Mouse (Mus musculus) heart, adult 18-20 months (tissue): ENCODE measurements around the gene Mrfap1. TPM values are rescaled to one million over a fixed set of nuclear protein-coding genes. Genes with fewer than 3 reads are reported as not detected.

Experiments used
- DNase-seq, 2 experiments: peaks; one replicate each; pipeline ENCODE4 v3.0.0; 2021 to 2022; ENCODE audit warnings: mixed read lengths in 1 of 2
- long read RNA-seq, 2 experiments: library from polyadenylated mRNA; stranded (forward); transcript quantifications; one replicate each; pipeline ENCODE4 v2.0.0; 2021
- total RNA-seq, 2 experiments: library from RNA; stranded (reverse); gene quantifications; 2 replicates each; pipeline ENCODE4 v1.2.3; 2021

Mrfap1 gene
- 100 to 1,000 TPM; 282 to 304 TPM for total RNA-seq
- long read RNA-seq, experiment 1, transcript Mrfap1-201 (2 exons, 1,648 nt), result major isoform, 172 of 235 reads
- long read RNA-seq, experiment 1, partial matches to known transcripts, result 0 of 235 reads
- long read RNA-seq, experiment 1, other reads (novel, unspliced or antisense), result 63 of 235 reads
- long read RNA-seq, experiment 2, transcript Mrfap1-201 (2 exons, 1,648 nt), result major isoform, 100 of 150 reads
- long read RNA-seq, experiment 2, partial matches to known transcripts, result 0 of 150 reads
- long read RNA-seq, experiment 2, other reads (novel, unspliced or antisense), result 50 of 150 reads

GRCm38 (mm10) chr5:36796296-36797014 is at the start of gene Mrfap1:
Mrfap1 (minus strand) TSS chr5:36796772.
- DNase-seq, result peak; percentile 95 to 96

GRCm38 (mm10) chr5:36844490-36844889 is 47.9 kb upstream of the Mrfap1 start:
- DNase-seq, result no peak

- DNase-seq, result no peak
Measured at GRCm38 (mm10) chr5:36841701-36842100, 45.1 kb upstream of the Mrfap1 start.

- DNase-seq, result no peak
Measured at GRCm38 (mm10) chr5:36840092-36840491, 43.5 kb upstream of the Mrfap1 start.

GRCm38 (mm10) chr5:36839602-36840001 is 43.0 kb upstream of the Mrfap1 start:
- no peak for DNase-seq

GRCm38 (mm10) chr5:36839032-36839431 is 42.5 kb upstream of the Mrfap1 start:
- DNase-seq, result no peak

- DNase-seq, result peak; percentile 33 to 73
Measured at GRCm38 (mm10) chr5:36835933-36836332, 39.4 kb upstream of the Mrfap1 start.

GRCm38 (mm10) chr5:36831272-36831671 is 34.7 kb upstream of the Mrfap1 start:
- DNase-seq, result no peak

- DNase-seq, result peak; percentile 90 to 95
Measured at GRCm38 (mm10) chr5:36829913-36830879, 33.6 kb upstream of the Mrfap1 start, which contains the start of gene Man2b2. Man2b2 (minus strand) TSS chr5:36830653.

GRCm38 (mm10) chr5:36829098-36829497 is 32.5 kb upstream of the Mrfap1 start:
- DNase-seq, result no peak

GRCm38 (mm10) chr5:36822907-36823306 is 26.3 kb upstream of the Mrfap1 start:
- no peak for DNase-seq

- DNase-seq, result peak; percentile 39 to 57
Measured at GRCm38 (mm10) chr5:36820142-36820541, 23.6 kb upstream of the Mrfap1 start.

- DNase-seq, result no peak
Measured at GRCm38 (mm10) chr5:36819742-36820141, 23.2 kb upstream of the Mrfap1 start.

- DNase-seq, result no peak
Measured at GRCm38 (mm10) chr5:36817738-36818137, 21.2 kb upstream of the Mrfap1 start.

GRCm38 (mm10) chr5:36814554-36814953 is 18.0 kb upstream of the Mrfap1 start:
- no peak for DNase-seq

- DNase-seq, result peak; percentile 63 to 82
Measured at GRCm38 (mm10) chr5:36811413-36811812, 14.8 kb upstream of the Mrfap1 start.

- no peak for DNase-seq
Measured at GRCm38 (mm10) chr5:36810634-36811033, 14.1 kb upstream of the Mrfap1 start.

GRCm38 (mm10) chr5:36809123-36809522 is 12.6 kb upstream of the Mrfap1 start:
- DNase-seq, result peak; percentile 57 to 62

GRCm38 (mm10) chr5:36807106-36807505 is 10.5 kb upstream of the Mrfap1 start:
- DNase-seq, result peak; percentile 32 to 49

GRCm38 (mm10) chr5:36797291-36797690 is 719 bp upstream of the Mrfap1 start:
- no peak for DNase-seq

- peak; percentile 78 to 80 for DNase-seq
Measured at GRCm38 (mm10) chr5:36795647-36796295, 801 bp downstream of the Mrfap1 start.

GRCm38 (mm10) chr5:36791861-36792260 is 4.7 kb downstream of the Mrfap1 start:
- DNase-seq, result peak in 1 of 2 experiments; percentile 25
